Mouse (Mus musculus) hindlimb bud, embryonic 11.5 days (tissue): ENCODE measurements around the gene Dnttip2.
"Not testable (repeated sequence)": the region's sequence is repeated elsewhere in the genome, so short reads cannot be mapped to it uniquely, and the experiment has no call there.

Experiments
- DNase-seq: peaks from one replicate; pipeline ENCODE4 v3.0.0-alpha.2; 2012; ENCODE audit warnings: low read depth, low spot score; ENCODE audit errors: extremely low spot score

Gene Dnttip2

DNA sequence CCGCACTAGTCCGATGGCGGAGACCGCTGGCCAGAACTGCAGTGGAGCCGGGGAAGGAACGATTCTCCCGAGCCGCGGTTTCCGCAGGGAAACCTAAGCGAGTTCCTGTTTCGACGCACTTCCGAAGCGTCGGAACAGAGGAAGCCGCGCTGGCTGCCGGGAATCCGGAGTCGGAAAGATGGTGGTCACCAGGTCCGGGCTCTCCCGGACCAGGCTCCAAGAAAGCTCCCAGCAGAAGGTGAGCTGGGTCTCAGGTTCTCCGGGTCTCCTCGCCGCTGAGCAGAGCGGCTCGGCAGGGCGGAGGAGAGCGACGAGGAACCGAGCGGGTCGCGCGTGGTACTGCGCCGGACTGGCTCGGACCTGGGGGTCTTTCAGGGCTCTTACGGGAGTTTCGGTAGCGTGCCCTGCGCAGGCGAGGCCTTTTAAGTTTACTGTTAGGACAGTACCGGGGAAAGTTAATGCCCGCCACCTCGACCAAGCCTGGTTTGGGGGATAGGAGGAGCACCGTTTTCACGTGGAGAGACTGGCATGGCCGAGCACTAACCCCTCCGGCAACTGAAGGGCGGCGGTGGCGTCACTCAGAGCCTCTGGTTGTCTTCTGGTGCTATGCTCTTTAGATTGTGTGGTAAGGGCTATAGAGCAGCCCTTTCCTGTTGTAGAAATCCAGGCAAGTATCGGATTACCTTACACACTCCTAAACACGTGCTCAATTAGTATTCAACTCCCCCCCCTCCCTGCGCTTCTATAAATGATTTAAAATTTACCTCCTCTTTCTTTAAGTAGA, at the start of gene Dnttip2:
TSS of gene Dnttip2 (plus strand) at position 148 of the 784 bp plus-strand sequence.
- DNase-seq = peak; percentile 93

- DNase-seq = not testable (repeated sequence)
These were observed 47.2 kb upstream of the Dnttip2 start for GRCm38 (mm10) chr3:122226972-122227371.

- no peak for DNase-seq
These were observed 38.4 kb upstream of the Dnttip2 start for GRCm38 (mm10) chr3:122235772-122236171.

- DNase-seq = no peak
These were observed 31.3 kb upstream of the Dnttip2 start for GRCm38 (mm10) chr3:122242876-122243275.

DNA sequence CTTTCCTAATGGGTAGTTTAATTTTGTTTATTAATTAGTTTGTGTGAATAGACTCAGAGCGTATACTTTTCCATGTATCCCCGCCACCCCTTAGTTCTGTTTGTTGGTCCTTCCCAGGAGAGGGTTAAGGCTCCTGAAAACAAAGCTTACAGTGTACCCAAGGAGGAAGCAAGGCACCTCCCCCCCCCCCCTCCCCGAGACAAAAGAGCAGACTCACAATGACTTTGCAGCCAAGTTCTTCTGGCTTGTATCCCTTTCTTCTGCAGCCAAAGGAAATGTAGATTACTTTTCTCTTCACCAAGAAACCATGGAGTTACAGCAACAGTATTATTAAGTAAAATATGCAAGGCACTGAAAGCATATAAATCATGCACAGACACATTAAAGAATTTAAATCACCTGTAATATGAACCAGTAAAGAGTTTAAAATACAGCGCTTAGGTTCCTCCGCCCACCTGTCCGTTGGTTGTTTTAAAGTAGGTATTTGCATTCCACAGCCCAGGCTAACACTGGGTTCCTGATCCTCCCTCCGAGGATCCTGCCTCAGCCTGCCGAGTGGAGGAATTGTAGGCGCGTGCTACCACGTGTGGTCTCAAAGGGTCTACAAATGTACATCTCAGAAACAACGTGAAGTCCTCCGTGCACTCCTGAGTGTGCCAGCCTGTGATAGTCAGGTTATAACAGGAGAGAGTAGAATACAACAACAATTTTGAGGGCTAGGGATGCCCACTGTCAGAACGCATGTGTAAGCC, 30.6 kb upstream of the Dnttip2 start:
- DNase-seq = no peak

DNA sequence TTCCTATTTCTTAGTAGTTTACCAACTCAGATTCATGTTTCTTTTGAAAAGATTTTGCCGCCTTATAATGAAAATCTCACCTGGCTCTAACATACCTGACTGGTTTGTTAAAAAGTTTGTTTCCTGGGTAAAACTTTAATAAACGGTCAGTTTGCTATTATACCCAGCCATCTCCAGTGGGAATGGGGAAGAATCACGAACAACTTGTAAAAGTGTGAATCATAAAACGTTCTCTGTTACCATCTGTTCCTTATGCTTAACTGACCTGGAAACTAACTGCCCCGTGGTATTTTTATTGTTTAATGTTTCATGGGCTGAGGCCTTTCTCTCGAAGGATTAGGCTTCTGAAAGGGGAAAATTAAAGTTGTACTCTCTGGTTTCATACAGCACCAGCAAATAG, 29.4 kb upstream of the Dnttip2 start:
- no peak for DNase-seq

- peak; percentile 69 for DNase-seq
These were observed 28.8 kb upstream of the Dnttip2 start, which contains the start of gene Gclm for GRCm38 (mm10) chr3:122245215-122245877. Gclm (plus strand) TSS chr3:122245557.

GRCm38 (mm10) chr3:122245878-122246332, 28.3 kb upstream of the Dnttip2 start:
- DNase-seq = no peak

- peak; percentile 16 for DNase-seq
These were observed 27.8 kb upstream of the Dnttip2 start for GRCm38 (mm10) chr3:122246406-122246805.

- no peak for DNase-seq
These were observed 27.0 kb upstream of the Dnttip2 start for GRCm38 (mm10) chr3:122246986-122247767.

DNA sequence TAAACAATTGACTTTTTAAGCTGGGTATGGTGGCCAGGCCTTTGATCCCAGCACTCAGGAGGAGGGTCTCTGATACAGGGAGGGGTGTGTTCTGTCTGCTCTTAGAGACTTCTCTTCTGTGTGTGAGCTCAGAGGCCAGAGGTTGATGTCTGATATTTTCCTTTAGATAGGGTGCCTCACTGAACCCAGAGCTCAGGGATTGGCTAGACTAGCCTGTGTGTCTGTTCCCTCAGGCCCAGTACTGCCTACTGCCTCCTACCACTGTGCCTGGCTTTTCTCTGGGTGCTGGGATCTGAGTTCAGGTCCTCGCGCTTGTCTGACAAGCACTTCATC, 26.5 kb upstream of the Dnttip2 start:
- DNase-seq = no peak

DNA sequence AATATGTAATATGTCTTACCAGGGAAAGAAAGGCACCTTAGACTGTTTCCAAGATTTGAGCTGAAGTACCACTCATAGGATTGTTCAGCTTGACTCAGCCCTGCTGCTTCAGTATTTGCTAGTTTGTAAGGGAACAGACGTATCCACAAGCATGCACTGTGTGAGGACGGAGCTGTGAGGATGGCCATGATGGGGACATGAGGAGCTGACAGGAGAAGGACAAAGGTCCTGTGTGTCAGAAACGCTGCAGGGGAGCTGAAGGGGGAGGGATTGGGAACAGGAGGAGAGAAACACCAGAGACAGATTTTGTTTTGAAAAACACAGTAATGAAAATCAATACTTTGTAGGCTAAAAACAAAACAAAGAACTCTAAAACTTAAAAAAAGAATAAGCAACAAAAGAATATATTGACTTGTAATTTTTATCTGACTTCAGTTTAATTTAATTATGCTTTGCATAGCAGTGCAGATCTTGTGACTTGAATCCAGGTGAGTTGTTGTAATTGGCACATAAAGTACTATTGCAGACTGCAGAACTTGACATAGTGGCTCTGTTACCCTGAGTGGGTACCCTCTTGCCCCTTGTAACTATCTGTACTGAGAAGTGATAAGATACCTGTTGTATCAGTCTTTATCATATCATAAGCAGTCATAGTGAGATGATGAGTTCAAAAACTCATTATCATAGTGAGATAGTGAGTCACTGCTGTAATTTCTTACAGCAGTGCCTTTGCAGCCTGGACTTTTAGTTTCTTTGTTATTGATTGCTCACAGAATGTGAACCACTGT, 21.5 kb upstream of the Dnttip2 start:
- no peak for DNase-seq

- DNase-seq = not testable (repeated sequence)
These were observed 20.1 kb upstream of the Dnttip2 start for GRCm38 (mm10) chr3:122254050-122254449.

DNA sequence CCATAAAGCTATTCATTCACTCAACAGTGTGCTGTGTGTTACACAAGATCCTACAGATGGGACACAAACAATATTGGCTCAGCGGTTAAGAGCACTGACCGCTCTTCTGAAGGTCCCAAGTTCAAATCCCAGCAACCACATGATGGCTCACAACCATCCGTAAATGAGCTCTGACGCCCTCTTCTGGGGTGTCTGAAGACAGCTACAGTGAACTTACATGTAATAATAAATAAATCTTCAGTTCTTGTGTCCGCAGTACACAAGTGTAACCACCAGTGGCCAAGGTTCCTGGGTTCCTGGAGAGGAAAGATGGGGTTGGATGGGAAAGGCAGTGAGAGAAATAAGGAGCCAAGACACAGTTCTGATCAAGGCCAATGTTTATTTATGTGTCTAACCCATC, 4.2 kb upstream of the Dnttip2 start:
- no peak for DNase-seq

GRCm38 (mm10) chr3:122272565-122272964, 1.6 kb upstream of the Dnttip2 start:
- not testable (repeated sequence) for DNase-seq

DNA sequence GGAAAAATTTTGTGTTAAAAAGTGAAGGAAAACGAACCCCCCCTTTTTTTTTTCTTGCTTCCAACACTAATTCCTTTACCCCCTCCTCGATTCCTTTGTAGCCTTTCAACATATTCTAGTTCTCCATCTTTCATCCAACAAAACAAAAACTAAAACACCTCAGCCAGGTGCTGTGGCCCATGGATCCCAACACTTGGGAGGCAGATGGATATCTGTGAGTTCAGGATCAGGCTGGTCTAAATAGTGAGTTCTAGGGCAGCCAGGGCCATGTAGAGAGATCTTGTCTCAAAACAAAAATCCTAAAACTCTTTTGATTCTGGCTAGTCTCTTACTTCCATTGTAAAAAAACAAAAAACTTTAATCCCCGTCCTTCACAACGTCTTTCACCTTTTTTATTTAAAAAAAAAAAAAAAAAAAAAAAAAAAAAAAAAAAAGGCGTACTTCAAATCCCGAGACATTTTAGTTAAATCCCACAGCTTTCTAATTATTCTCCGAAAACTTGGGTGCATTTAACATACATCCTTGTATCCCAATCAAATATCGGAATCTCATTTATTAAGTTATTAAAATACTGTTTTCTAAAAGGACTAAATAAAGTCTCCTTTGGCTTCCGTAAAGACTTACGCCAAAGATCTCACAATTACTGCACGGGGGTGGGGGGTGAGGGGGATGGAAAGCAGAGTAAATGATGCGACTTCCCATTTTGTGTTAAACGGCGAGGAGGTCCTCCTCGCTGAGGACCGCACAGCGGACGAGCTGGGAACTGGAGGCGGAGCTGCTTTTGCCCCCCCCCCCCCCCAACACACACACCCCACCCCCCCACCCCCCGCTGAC, 564 bp upstream of the Dnttip2 start:
- DNase-seq = peak; percentile 39

DNA sequence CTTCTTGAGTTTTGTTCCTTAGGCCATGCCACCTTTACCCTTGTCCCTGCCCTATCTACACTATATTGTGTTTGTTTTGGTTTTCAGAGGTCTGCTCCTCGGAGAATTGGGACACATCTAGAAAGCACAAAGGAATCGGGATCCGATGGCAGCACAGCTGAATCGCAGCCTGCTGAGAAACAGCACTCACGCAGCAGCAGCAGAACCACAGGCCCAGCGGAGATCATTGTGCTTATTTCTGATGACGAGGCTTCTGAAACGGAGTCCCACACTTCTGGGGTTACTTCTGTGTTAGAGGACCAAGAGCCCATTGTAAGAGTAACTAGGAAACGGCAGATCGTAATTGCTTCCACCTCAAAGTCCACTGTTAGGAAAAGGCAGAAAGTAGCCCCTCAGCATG, 923 bp downstream of the Dnttip2 start:
- no peak for DNase-seq

- DNase-seq = no peak
These were observed 13.0 kb downstream of the Dnttip2 start for GRCm38 (mm10) chr3:122287195-122287594.

DNA sequence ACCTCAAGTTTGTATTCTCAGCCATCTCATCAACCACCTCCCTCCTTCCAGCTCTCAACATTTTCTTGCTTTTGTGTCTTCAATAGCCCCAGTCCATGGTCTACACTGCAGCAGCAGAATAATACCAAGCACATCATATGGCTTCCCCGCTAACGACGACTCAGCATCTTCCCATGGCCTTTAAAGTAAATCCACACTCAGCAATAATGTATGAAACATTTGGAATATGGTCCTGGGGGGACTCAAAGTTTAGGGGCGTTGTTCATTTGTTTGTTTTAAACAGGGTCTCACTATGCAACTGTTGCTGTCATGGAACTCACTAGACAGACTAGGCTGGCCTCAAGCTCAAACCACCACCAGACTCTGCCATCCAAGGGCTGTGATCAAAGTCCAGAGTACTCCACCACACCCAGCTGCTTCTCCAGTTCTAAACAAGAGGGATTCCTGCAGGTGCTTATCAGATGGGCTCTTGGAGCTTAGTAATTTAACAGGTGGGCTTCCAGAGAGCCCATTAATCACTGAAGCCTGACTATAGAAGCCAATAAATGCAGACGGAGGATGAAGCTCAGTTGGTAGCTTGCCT, 14.5 kb downstream of the Dnttip2 start:
- no peak for DNase-seq
